Mouse (Mus musculus) retina, postnatal 7 days (tissue): ENCODE measurements around the gene Wdr82.

Experiments used
- DNase-seq: peaks from one replicate; pipeline ENCODE4 v3.0.0-alpha.2; 2012; ENCODE audit warnings: low read depth, low spot score

The Wdr82 gene

GRCm38 (mm10) chr9:106170556-106171345 lies at the start of gene Wdr82:
Wdr82 (plus strand) TSS chr9:106170928.
- DNase-seq = peak; percentile 87

- no peak for DNase-seq
Measured at GRCm38 (mm10) chr9:106123599-106123998, 47.1 kb upstream of the Wdr82 start.

- DNase-seq = no peak
Measured at GRCm38 (mm10) chr9:106126786-106127251, 43.9 kb upstream of the Wdr82 start.

GRCm38 (mm10) chr9:106129072-106129471 lies 41.7 kb upstream of the Wdr82 start:
- DNase-seq = no peak

- no peak for DNase-seq
Measured at GRCm38 (mm10) chr9:106130250-106130649, 40.5 kb upstream of the Wdr82 start.

GRCm38 (mm10) chr9:106137671-106138216 lies 33.0 kb upstream of the Wdr82 start:
- no peak for DNase-seq

GRCm38 (mm10) chr9:106139763-106140162 lies 31.0 kb upstream of the Wdr82 start:
- no peak for DNase-seq

GRCm38 (mm10) chr9:106141955-106142354 lies 28.8 kb upstream of the Wdr82 start:
- no peak for DNase-seq

GRCm38 (mm10) chr9:106144176-106144575 lies 26.6 kb upstream of the Wdr82 start:
- DNase-seq = peak; percentile 17

GRCm38 (mm10) chr9:106145582-106145981 lies 25.1 kb upstream of the Wdr82 start:
- DNase-seq = no peak

GRCm38 (mm10) chr9:106147281-106147680 lies 23.4 kb upstream of the Wdr82 start:
- DNase-seq = no peak

- DNase-seq = no peak
Measured at GRCm38 (mm10) chr9:106147851-106148431, 22.8 kb upstream of the Wdr82 start.

- DNase-seq = no peak
Measured at GRCm38 (mm10) chr9:106148541-106149398, 22.0 kb upstream of the Wdr82 start.

GRCm38 (mm10) chr9:106149399-106149754 lies 21.4 kb upstream of the Wdr82 start:
- no peak for DNase-seq

- DNase-seq = no peak
Measured at GRCm38 (mm10) chr9:106154106-106154505, 16.6 kb upstream of the Wdr82 start.

GRCm38 (mm10) chr9:106156419-106156818 lies 14.3 kb upstream of the Wdr82 start:
- peak; percentile 72 for DNase-seq

- no peak for DNase-seq
Measured at GRCm38 (mm10) chr9:106156921-106157622, 13.7 kb upstream of the Wdr82 start.

GRCm38 (mm10) chr9:106157623-106157925 lies 13.2 kb upstream of the Wdr82 start:
- no peak for DNase-seq

GRCm38 (mm10) chr9:106158037-106158491 lies 12.7 kb upstream of the Wdr82 start, which contains the start of gene Glyctk:
Glyctk (minus strand) TSS chr9:106158138.
- DNase-seq = no peak

- DNase-seq = no peak
Measured at GRCm38 (mm10) chr9:106159237-106159636, 11.5 kb upstream of the Wdr82 start.

GRCm38 (mm10) chr9:106159784-106160301 lies 10.9 kb upstream of the Wdr82 start:
- DNase-seq = peak; percentile 92
